Mouse (Mus musculus) limb, embryonic 14.5 days (tissue): ENCODE results near the gene Pomt2. TPM values are rescaled to one million over a fixed set of nuclear protein-coding genes. Genes with fewer than 3 reads are reported as not detected.
"Not testable (repeated sequence)": the region's sequence is repeated elsewhere in the genome, so short reads cannot be mapped to it uniquely, and the experiment has no call there.

Experiments
- ATAC-seq: fragments of 200-750 bp; cut with Nextera tagmentation; 2 replicates; pipeline ENCODE4 v1.8.0; 2017; ENCODE audit warnings: low read depth, moderate number of reproducible peaks, moderate TSS enrichment; ENCODE audit not compliant: low FRiP score
- DNase-seq: peaks from one replicate; pipeline ENCODE4 v3.0.0-alpha.2; 2015; ENCODE audit warnings: low spot score
- H3K27ac ChIP-seq: fragments of 300-500 bp; sonication (generic); replicated peaks from 2 replicates; pipeline ENCODE4 v1.5.1; 2014; ENCODE audit warnings: low read depth, mild to moderate bottlenecking, low read length, moderate library complexity, mixed read lengths
- H3K27me3 ChIP-seq: fragments of 300-500 bp; sonication (generic); 2 replicates; pipeline ENCODE4 v1.6.1; 2014; ENCODE audit warnings: low read length, mixed read lengths; ENCODE audit not compliant: control insufficient read depth, insufficient read depth
- H3K36me3 ChIP-seq: fragments of 300-500 bp; sonication (generic); 2 replicates; pipeline ENCODE4 v1.6.1; 2014; ENCODE audit warnings: mild to moderate bottlenecking, low read length, moderate library complexity, mixed read lengths; ENCODE audit not compliant: control insufficient read depth, insufficient read depth
- H3K4me1 ChIP-seq: fragments of 300-500 bp; sonication (generic); 2 replicates; pipeline ENCODE4 v1.6.1; 2014; ENCODE audit warnings: antibody characterized with exemption, low read length, mixed read lengths; ENCODE audit not compliant: control insufficient read depth, insufficient read depth
- H3K4me2 ChIP-seq: fragments of 300-500 bp; sonication (generic); replicated peaks from 2 replicates; pipeline ENCODE4 v1.6.1; 2014; ENCODE audit warnings: low read depth, mild to moderate bottlenecking, low read length, moderate library complexity; ENCODE audit not compliant: severe bottlenecking
- H3K4me3 ChIP-seq: fragments of 300-500 bp; sonication (generic); replicated peaks from 2 replicates; pipeline ENCODE4 v1.5.1; 2014; ENCODE audit warnings: low read length
- H3K9ac ChIP-seq: fragments of 300-500 bp; sonication (generic); 2 replicates; pipeline ENCODE4 v1.6.1; 2014; ENCODE audit warnings: mild to moderate bottlenecking, low read depth, low read length, moderate library complexity; ENCODE audit not compliant: severe bottlenecking
- H3K9me3 ChIP-seq: fragments of 300-500 bp; sonication (generic); 2 replicates; pipeline ENCODE4 v1.6.1; 2016; ENCODE audit warnings: low read length; ENCODE audit not compliant: control insufficient read depth
- POLR2A ChIP-seq: fragments of 200-500 bp; IDR thresholded peaks from 2 replicates; pipeline ENCODE4 v1.8.0; 2012; ENCODE audit warnings: inconsistent platforms, mild to moderate bottlenecking, moderate library complexity, borderline replicate concordance; ENCODE audit not compliant: insufficient read depth, insufficient read length; ENCODE audit errors: extremely low read depth
- WGBS: fragments of 180-500 bp; shearing (Covaris S2); extraction: QIAGEN DNeasy Blood & Tissue Kit; methylation state at CpG from one replicate; pipeline ENCODE4 v1.1.7; 2014; 5-methylcytosine and 5-hydroxymethylcytosine counted together
- polyA plus RNA-seq, 2 experiments: library from polyadenylated mRNA; depleted of rRNA in 1 of 2; stranded (reverse) in 1 of 2; unstranded in 1 of 2; fragments of >200 nt; fragmentation: Nextera tagmentation in 1 of 2; extraction: Ambion mirVana in 1 of 2; gene quantifications; 2 replicates each; pipeline versions ENCODE4 v1.2.1 to v1.2.3; 2012 to 2014

The Pomt2 gene
- polyA plus RNA-seq, 2 experiments, result 16.8 to 20.6 TPM

- WGBS, result 33% methylated on average over 4 of the region's 4 CpGs
- Histone ChIP-seq H3K4me2 (no peak overlapping the region), H3K9ac (no peak overlapping the region), H3K27ac (peak overlapping the region; percentile 56), H3K4me3 (no peak overlapping the region), H3K4me1 (peaks cover 13% of the 10 kb centered on the region; the same call in 1 of the 2 replicates), H3K36me3 (peaks cover 8% of the 10 kb centered on the region; the same call in 1 of the 2 replicates), H3K9me3 (no peaks in the 10 kb centered on the region), H3K27me3 (no peaks in the 10 kb centered on the region)
- DNase-seq, result peak; percentile 50
- no peak for TF ChIP-seq POLR2A
- peak; percentile 72 for ATAC-seq
These were observed 27.6 kb upstream of the Pomt2 start for GRCm38 (mm10) chr12:87175194-87175946.

- ATAC-seq (no peak), DNase-seq (no peak)
- H3K4me2 ChIP-seq, result no peak overlapping the region
- H3K9me3 ChIP-seq, result no peaks in the 10 kb centered on the region
- H3K9ac ChIP-seq, result no peak overlapping the region
- H3K36me3 ChIP-seq, result peaks cover 10% of the 10 kb centered on the region
- no peak overlapping the region for H3K4me3 ChIP-seq
- WGBS, result 88% methylated on average over 5 of the region's 5 CpGs
- H3K27me3 ChIP-seq, result no peaks in the 10 kb centered on the region
- TF ChIP-seq POLR2A, result no peak
- no peaks in the 10 kb centered on the region for H3K4me1 ChIP-seq
- no peak overlapping the region for H3K27ac ChIP-seq
These were observed 13.0 kb upstream of the Pomt2 start for GRCm38 (mm10) chr12:87160815-87161214.

GRCm38 (mm10) chr12:87160310-87160709 is 12.5 kb upstream of the Pomt2 start:
- ATAC-seq (no peak), DNase-seq (no peak)
- H3K9ac ChIP-seq, result no peak overlapping the region
- no peaks in the 10 kb centered on the region for H3K9me3 ChIP-seq
- H3K4me2 ChIP-seq, result no peak overlapping the region
- no peaks in the 10 kb centered on the region for H3K27me3 ChIP-seq
- H3K4me3 ChIP-seq, result no peak overlapping the region
- TF ChIP-seq POLR2A, result no peak
- peaks cover 14% of the 10 kb centered on the region for H3K36me3 ChIP-seq
- no peaks in the 10 kb centered on the region for H3K4me1 ChIP-seq
- H3K27ac ChIP-seq, result no peak overlapping the region
- WGBS, result 81% methylated on average over 1 of the region's 1 CpGs

GRCm38 (mm10) chr12:87158099-87158498 is 10.3 kb upstream of the Pomt2 start:
- Histone ChIP-seq H3K9ac (no peak overlapping the region), H3K27me3 (no peaks in the 10 kb centered on the region), H3K4me3 (no peak overlapping the region), H3K4me2 (no peak overlapping the region), H3K4me1 (no peaks in the 10 kb centered on the region), H3K9me3 (no peaks in the 10 kb centered on the region), H3K27ac (no peak overlapping the region), H3K36me3 (peaks cover 10% of the 10 kb centered on the region)
- 81% methylated on average over 7 of the region's 7 CpGs for WGBS
- ATAC-seq (no peak), DNase-seq (no peak)
- TF ChIP-seq POLR2A, result no peak

- H3K27ac ChIP-seq, result no peak overlapping the region
- no peaks in the 10 kb centered on the region for H3K4me1 ChIP-seq
- TF ChIP-seq POLR2A, result no peak
- H3K27me3 ChIP-seq, result no peaks in the 10 kb centered on the region
- WGBS, result 52% methylated on average over 4 of the region's 4 CpGs
- ATAC-seq (no peak), DNase-seq (no peak)
- H3K9ac ChIP-seq, result 0 out of 2 replicates have a peak overlapping the region, but pooled peaks have one; percentile 2
- no peak overlapping the region for H3K4me2 ChIP-seq
- H3K9me3 ChIP-seq, result no peaks in the 10 kb centered on the region
- no peak overlapping the region for H3K4me3 ChIP-seq
- H3K36me3 ChIP-seq, result peaks cover 10% of the 10 kb centered on the region
These were observed 9.6 kb upstream of the Pomt2 start for GRCm38 (mm10) chr12:87157361-87157760.

GRCm38 (mm10) chr12:87154448-87154847 is 6.7 kb upstream of the Pomt2 start:
- peaks cover 12% of the 10 kb centered on the region for H3K36me3 ChIP-seq
- not testable (repeated sequence) for H3K4me2 ChIP-seq, H3K9me3 ChIP-seq, H3K27me3 ChIP-seq, H3K4me1 ChIP-seq, ATAC-seq, H3K4me3 ChIP-seq, DNase-seq, H3K27ac ChIP-seq, H3K9ac ChIP-seq
- WGBS, result 92% methylated on average over 4 of the region's 4 CpGs
